Mouse (Mus musculus): ENCODE data around the gene Miga1. TPM values are rescaled to one million over a fixed set of nuclear protein-coding genes. Genes with fewer than 3 reads are reported as not detected.

Gene Miga1
- total and polyA plus RNA-seq, 3 experiments = 25.3 to 44.7 (median 32.5) TPM

- Histone ChIP-seq H3K4me2 (ENCODE audit: insufficient read depth, low read depth, poor library complexity, severe bottlenecking) (no peak overlapping the region), H3K36me3 (replicated peaks in 1 of 2; ENCODE audit: control insufficient read depth in 1 of 2, insufficient read depth in 1 of 2, low read length in 1 of 2) (peaks cover 52 to 83% of the 10 kb centered on the region in 2 experiments), H3K9me3 (replicated peaks; ENCODE audit: low read length) (no peaks in the 10 kb centered on the region), H3K27ac (ENCODE audit: insufficient read depth, low read depth) (no peak overlapping the region), H3K9ac (ENCODE audit: insufficient read depth, low read depth) (no peak overlapping the region), H3K4me1 (ENCODE audit: control insufficient read depth in 1 of 2, insufficient read depth in 2 of 2) (no peaks in the 10 kb centered on the region), H3K27me3 (replicated peaks) (no peaks in the 10 kb centered on the region), H3K4me3 (replicated peaks in 1 of 3; ENCODE audit: low read depth in 2 of 3, low read length in 2 of 3, poor library complexity in 1 of 3) (no peak overlapping the region), H3K79me2 (replicated peaks; ENCODE audit: control insufficient read depth, extremely low read depth, insufficient read depth, poor library complexity, severe bottlenecking) (no peaks in the 10 kb centered on the region)
- TF ChIP-seq CTCF (conservative IDR thresholded peaks at IDR 0.05 in 1 of 2, IDR thresholded peaks at IDR 0.05 in 1 of 2; ENCODE audit: low read depth in 2 of 2, low read length in 2 of 2) = no peak
- no peak for TF ChIP-seq EP300 (IDR thresholded peaks at IDR 0.05; ENCODE audit: low read length)
- no peak for TF ChIP-seq MXI1 (IDR thresholded peaks at IDR 0.05; ENCODE audit: low read depth, low read length)
- TF ChIP-seq ZMIZ1 (IDR thresholded peaks at IDR 0.05; ENCODE audit: low read depth, low read length) = no peak
- dilution Hi-C loops (cut with MboI; ENCODE audit: extremely low pct_ligation_motif_present, extremely low pct_unique_long_range_greater_than_20kb, low sequenced_read_pairs) (no loop called here), in situ Hi-C loops (cut with MboI; ENCODE audit: low pct_ligation_motif_present, low pct_unique_long_range_greater_than_20kb, low sequenced_read_pairs) (no loop called here)
- DNase-seq (ENCODE audit: extremely low read depth) = no peak
These were observed 46.6 kb downstream of the Miga1 start for GRCm38 (mm10) chr3:152293530-152294181.

- Histone ChIP-seq H3K27me3 (replicated peaks) (no peaks in the 10 kb centered on the region), H3K4me2 (ENCODE audit: insufficient read depth, low read depth, poor library complexity, severe bottlenecking) (no peak overlapping the region), H3K36me3 (replicated peaks in 1 of 2; ENCODE audit: control insufficient read depth in 1 of 2, insufficient read depth in 1 of 2, low read length in 1 of 2) (peaks cover 63 to 87% of the 10 kb centered on the region in 2 experiments), H3K79me2 (replicated peaks; ENCODE audit: control insufficient read depth, extremely low read depth, insufficient read depth, poor library complexity, severe bottlenecking) (no peaks in the 10 kb centered on the region), H3K4me1 (ENCODE audit: control insufficient read depth in 1 of 2, insufficient read depth in 2 of 2) (no peaks in the 10 kb centered on the region), H3K4me3 (replicated peaks in 1 of 3; ENCODE audit: low read depth in 2 of 3, low read length in 2 of 3, poor library complexity in 1 of 3) (no peak overlapping the region), H3K27ac (ENCODE audit: insufficient read depth, low read depth) (no peak overlapping the region), H3K9me3 (replicated peaks; ENCODE audit: low read length) (no peaks in the 10 kb centered on the region), H3K9ac (ENCODE audit: insufficient read depth, low read depth) (no peak overlapping the region)
- no peak for DNase-seq (ENCODE audit: extremely low read depth)
- TF ChIP-seq E2F4 (IDR thresholded peaks at IDR 0.05; ENCODE audit: insufficient replicate concordance, low read depth, low read length) = no peak
- no peak for TF ChIP-seq RCOR1 (conservative IDR thresholded peaks at IDR 0.05; ENCODE audit: low read depth, low read length)
- in situ Hi-C loops (cut with MboI; ENCODE audit: low pct_ligation_motif_present, low pct_unique_long_range_greater_than_20kb, low sequenced_read_pairs) (no loop called here), dilution Hi-C loops (cut with MboI; ENCODE audit: extremely low pct_ligation_motif_present, extremely low pct_unique_long_range_greater_than_20kb, low sequenced_read_pairs) (no loop called here)
These were observed 48.3 kb downstream of the Miga1 start for GRCm38 (mm10) chr3:152291895-152292294.

GRCm38 (mm10) chr3:152290175-152290798 lies 49.9 kb downstream of the Miga1 start:
- Histone ChIP-seq H3K9me3 (replicated peaks; ENCODE audit: low read length) (no peaks in the 10 kb centered on the region), H3K4me1 (ENCODE audit: control insufficient read depth in 1 of 2, insufficient read depth in 2 of 2) (no peaks in the 10 kb centered on the region), H3K4me2 (ENCODE audit: insufficient read depth, low read depth, poor library complexity, severe bottlenecking) (no peak overlapping the region), H3K27me3 (replicated peaks) (no peaks in the 10 kb centered on the region), H3K9ac (ENCODE audit: insufficient read depth, low read depth) (no peak overlapping the region), H3K27ac (ENCODE audit: insufficient read depth, low read depth) (no peak overlapping the region), H3K4me3 (replicated peaks in 1 of 3; ENCODE audit: low read depth in 2 of 3, low read length in 2 of 3, poor library complexity in 1 of 3) (no peak overlapping the region), H3K36me3 (replicated peaks in 1 of 2; ENCODE audit: control insufficient read depth in 1 of 2, insufficient read depth in 1 of 2, low read length in 1 of 2) (peaks cover 59 to 86% of the 10 kb centered on the region in 2 experiments), H3K79me2 (replicated peaks; ENCODE audit: control insufficient read depth, extremely low read depth, insufficient read depth, poor library complexity, severe bottlenecking) (no peaks in the 10 kb centered on the region)
- TF ChIP-seq MEF2A (IDR thresholded peaks at IDR 0.05; ENCODE audit: borderline replicate concordance, low read depth, low read length) (no peak), IRF4 (IDR thresholded peaks at IDR 0.05; ENCODE audit: low read depth, low read length) (no peak), NRF1 (IDR thresholded peaks at IDR 0.05; ENCODE audit: low read depth, low read length) (no peak), ZC3H11A (IDR thresholded peaks at IDR 0.05; ENCODE audit: low read depth, low read length) (no peak), HCFC1 (IDR thresholded peaks at IDR 0.05; ENCODE audit: low read depth, low read length) (no peak), RCOR1 (conservative IDR thresholded peaks at IDR 0.05; ENCODE audit: low read depth, low read length) (no peak), E2F4 (IDR thresholded peaks at IDR 0.05; ENCODE audit: insufficient replicate concordance, low read depth, low read length) (no peak), ELF1 (IDR thresholded peaks at IDR 0.05; ENCODE audit: low read depth, low read length) (no peak), CHD1 (IDR thresholded peaks at IDR 0.05; ENCODE audit: low read depth, low read length) (no peak), PAX5 (IDR thresholded peaks at IDR 0.05; ENCODE audit: low read length) (no peak), ZMIZ1 (IDR thresholded peaks at IDR 0.05; ENCODE audit: low read depth, low read length) (no peak), JUN (IDR thresholded peaks at IDR 0.05; ENCODE audit: insufficient read depth, low read depth, low read length) (no peak), USF1 (IDR thresholded peaks at IDR 0.05; ENCODE audit: low read depth, low read length) (no peak), POLR2A (IDR thresholded peaks at IDR 0.05; ENCODE audit: low read depth, low read length) (no peak), CHD2 (IDR thresholded peaks at IDR 0.05; ENCODE audit: low read length) (no peak), MAX (IDR thresholded peaks at IDR 0.05; ENCODE audit: low read length) (no peak), SMC3 (IDR thresholded peaks at IDR 0.05; ENCODE audit: low read depth, low read length) (no peak), MYC (IDR thresholded peaks at IDR 0.05; ENCODE audit: low read depth, low read length) (no peak), ZNF384 (IDR thresholded peaks at IDR 0.05; ENCODE audit: low read depth, low read length) (no peak)
- dilution Hi-C loops (cut with MboI; ENCODE audit: extremely low pct_ligation_motif_present, extremely low pct_unique_long_range_greater_than_20kb, low sequenced_read_pairs) = no loop called here
- no peak for DNase-seq (ENCODE audit: extremely low read depth)
- in situ Hi-C loops (cut with MboI; ENCODE audit: low pct_ligation_motif_present, low pct_unique_long_range_greater_than_20kb, low sequenced_read_pairs) = no loop called here
